Mouse (Mus musculus): ENCODE results near the gene Amigo3.

GRCm38 (mm10) chr9:108093586-108093985, 40.6 kb downstream of the Amigo3 start:
- TF ChIP-seq CTCF (IDR thresholded peaks at IDR 0.05; ENCODE audit: low read depth, low read length) = no peak
- TF ChIP-seq POLR2A (IDR thresholded peaks at IDR 0.05; ENCODE audit: insufficient read depth, low read length) = no peak
- TF ChIP-seq EP300 (IDR thresholded peaks at IDR 0.05; ENCODE audit: insufficient read depth, low read depth, low read length) = no peak
